Mouse (Mus musculus) myocyte (in vitro differentiated cells): ENCODE results near the gene Rmi2. TPM values are rescaled to one million over a fixed set of nuclear protein-coding genes. Genes with fewer than 3 reads are reported as not detected.
A peak's percentile ranks its signal among the peaks of the same experiment; 100 is the strongest.

Experiments
- H3K27me3 ChIP-seq: one replicate; pipeline ENCODE4 v1.6.1; 2011; ENCODE audit not compliant: control insufficient read depth, insufficient read depth, insufficient read length
- H3K36me3 ChIP-seq: one replicate; pipeline ENCODE4 v1.6.1; 2011; ENCODE audit not compliant: control insufficient read depth, insufficient read depth
- H3K4me2 ChIP-seq: one replicate; pipeline ENCODE4 v1.6.1; 2011; ENCODE audit warnings: low read depth, control low read depth
- H3K4me3 ChIP-seq: one replicate; pipeline ENCODE4 v1.5.1; 2011; ENCODE audit warnings: mild to moderate bottlenecking, control low read depth, moderate library complexity
- H3K79me2 ChIP-seq: one replicate; pipeline ENCODE4 v1.6.1; 2011; ENCODE audit not compliant: control insufficient read depth, insufficient read depth
- H3ac ChIP-seq: one replicate; pipeline ENCODE4 v1.6.1; 2011; ENCODE audit not compliant: control insufficient read depth, insufficient read length
- CEBPB ChIP-seq: IDR thresholded peaks from 2 replicates; pipeline ENCODE4 v1.6.1; 2011; ENCODE audit warnings: mild to moderate bottlenecking, moderate library complexity; ENCODE audit not compliant: poor library complexity, insufficient read depth, severe bottlenecking
- E2F4 ChIP-seq: IDR thresholded peaks from one replicate; pipeline ENCODE4 v1.6.1; 2011; ENCODE audit warnings: mild to moderate bottlenecking, control low read depth, moderate library complexity; ENCODE audit not compliant: insufficient read depth
- MAX ChIP-seq: IDR thresholded peaks from one replicate; pipeline ENCODE4 v1.6.1; 2011; ENCODE audit warnings: low read depth, mild to moderate bottlenecking, control low read depth
- MYOD1 ChIP-seq, 3 experiments: IDR thresholded peaks; one replicate each; pipeline ENCODE4 v1.6.1; 2011; ENCODE audit warnings: control low read depth in 2 of 3, low read depth in 2 of 3, mild to moderate bottlenecking in 2 of 3, moderate library complexity in 1 of 3; ENCODE audit not compliant: insufficient read length in 2 of 3, control insufficient read depth in 1 of 3
- MYOG ChIP-seq, 3 experiments: IDR thresholded peaks; one replicate each; pipeline ENCODE4 v1.6.1; 2011; ENCODE audit warnings: control low read depth in 2 of 3, low read depth in 2 of 3, mild to moderate bottlenecking in 2 of 3; ENCODE audit not compliant: insufficient read length in 2 of 3, control insufficient read depth in 1 of 3, insufficient read depth in 1 of 3
- POLR2A ChIP-seq: IDR thresholded peaks from one replicate; pipeline ENCODE4 v1.6.1; 2011; ENCODE audit warnings: low read depth, mild to moderate bottlenecking, control low read depth, moderate library complexity; ENCODE audit not compliant: insufficient read length
- POLR2AphosphoS2 ChIP-seq: IDR thresholded peaks from one replicate; pipeline ENCODE4 v1.6.1; 2011; ENCODE audit warnings: low read depth, control low read depth; ENCODE audit not compliant: insufficient read length
- REST ChIP-seq: IDR thresholded peaks from one replicate; pipeline ENCODE4 v1.6.1; 2011; ENCODE audit warnings: mild to moderate bottlenecking, control low read depth, moderate library complexity; ENCODE audit not compliant: insufficient read depth, insufficient read length
- SRF ChIP-seq: IDR thresholded peaks from one replicate; pipeline ENCODE4 v1.6.1; 2011; ENCODE audit warnings: low read depth; ENCODE audit not compliant: control insufficient read depth, insufficient read length
- TCF12 ChIP-seq: IDR thresholded peaks from one replicate; pipeline ENCODE4 v1.6.1; 2011; ENCODE audit warnings: mild to moderate bottlenecking, control low read depth; ENCODE audit not compliant: poor library complexity, insufficient read depth, severe bottlenecking
- TCF3 ChIP-seq: IDR thresholded peaks from one replicate; pipeline ENCODE4 v1.6.1; 2011; ENCODE audit warnings: low read depth, control low read depth; ENCODE audit not compliant: insufficient read length
- USF1 ChIP-seq: IDR thresholded peaks from one replicate; pipeline ENCODE4 v1.6.1; 2011; ENCODE audit warnings: low read depth, mild to moderate bottlenecking, control low read depth, moderate library complexity
- polyA plus RNA-seq: library from polyadenylated mRNA; unstranded; fragments of >200 nt; fragmentation: generic; extraction: Trizol; gene quantifications from one replicate; pipeline ENCODE4 v1.2.1, GENCODE M21; 2012; ENCODE audit warnings: missing spikeins

Gene Rmi2
- polyA plus RNA-seq, 1 experiment: 0.64 TPM

DNA sequence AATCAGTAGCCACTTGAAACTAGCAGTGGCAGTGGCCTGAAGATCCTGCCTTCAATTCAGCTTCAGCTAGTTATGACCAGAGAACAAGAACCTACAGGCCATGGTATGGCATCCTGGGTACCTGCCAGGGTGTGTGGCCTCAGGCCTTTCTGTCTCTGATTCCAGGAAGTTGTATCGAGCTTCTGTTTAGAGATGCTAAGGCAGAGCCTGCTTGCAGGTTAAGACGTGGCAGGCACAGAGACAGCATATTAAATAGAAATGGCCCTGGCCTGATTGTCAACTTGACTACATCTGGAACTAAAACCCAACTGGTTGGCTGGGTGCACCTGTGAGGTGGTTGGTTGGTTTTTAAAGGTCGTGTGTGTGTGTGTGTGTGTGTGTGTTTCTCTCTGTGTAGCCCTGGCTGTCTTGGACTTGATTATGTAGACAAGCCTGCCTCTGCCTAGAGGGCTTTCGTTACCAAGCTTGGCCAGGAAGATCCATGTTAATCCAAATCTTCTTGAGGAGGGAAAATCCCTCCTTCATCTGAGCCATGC lies 38.0 kb downstream of the Rmi2 start:
- Histone ChIP-seq H3K4me2 (no peak overlapping the region), H3K4me3 (no peak overlapping the region), H3K36me3 (no peaks in the 10 kb centered on the region)

GRCm38 (mm10) chr16:10873654-10874053 lies 38.8 kb downstream of the Rmi2 start:
- peaks cover 5% of the 10 kb centered on the region for H3K27me3 ChIP-seq
- H3K4me2 ChIP-seq: no peak overlapping the region
- H3K79me2 ChIP-seq: no peaks in the 10 kb centered on the region
- H3K36me3 ChIP-seq: no peaks in the 10 kb centered on the region
- no peak overlapping the region for H3ac ChIP-seq
- TF ChIP-seq TCF3: no peak
- TF ChIP-seq POLR2AphosphoS2: no peak
- TF ChIP-seq SRF: no peak
- TF ChIP-seq CEBPB: no peak
- no peak for TF ChIP-seq MYOD1 (IDR thresholded peaks at IDR 0.05; ENCODE audit: control insufficient read depth in 1 of 3, insufficient read length in 2 of 3, low read depth in 2 of 3)
- TF ChIP-seq REST: no peak
- TF ChIP-seq USF1: no peak
- TF ChIP-seq MYOG (IDR thresholded peaks at IDR 0.05; ENCODE audit: control insufficient read depth in 1 of 3, insufficient read depth in 1 of 3, insufficient read length in 2 of 3, low read depth in 2 of 3): no peak
- no peak for TF ChIP-seq POLR2A
- no peak for TF ChIP-seq E2F4
- no peak for TF ChIP-seq TCF12
- no peak for TF ChIP-seq MAX
- no peak overlapping the region for H3K4me3 ChIP-seq

More for the DNA sequence above, 38.0 kb downstream of the Rmi2 start:
- no peak overlapping the region for H3ac ChIP-seq
- no peaks in the 10 kb centered on the region for H3K79me2 ChIP-seq
- TF ChIP-seq MAX (no peak), MYOD1 (IDR thresholded peaks at IDR 0.05; ENCODE audit: control insufficient read depth in 1 of 3, insufficient read length in 2 of 3, low read depth in 2 of 3) (no peak), SRF (no peak), USF1 (no peak)
- peaks cover 5% of the 10 kb centered on the region for H3K27me3 ChIP-seq

- TF ChIP-seq POLR2A: no peak
- TF ChIP-seq CEBPB: no peak
- TF ChIP-seq TCF12: no peak
- TF ChIP-seq MAX: no peak
- no peak for TF ChIP-seq REST
- no peak for TF ChIP-seq USF1
- no peak for TF ChIP-seq E2F4
- no peak for TF ChIP-seq SRF
- TF ChIP-seq MYOD1 (IDR thresholded peaks at IDR 0.05; ENCODE audit: control insufficient read depth in 1 of 3, insufficient read length in 2 of 3, low read depth in 2 of 3): no peak
- no peak for TF ChIP-seq POLR2AphosphoS2
- TF ChIP-seq MYOG (IDR thresholded peaks at IDR 0.05; ENCODE audit: control insufficient read depth in 1 of 3, insufficient read depth in 1 of 3, insufficient read length in 2 of 3, low read depth in 2 of 3): no peak
- no peak for TF ChIP-seq TCF3
- Histone ChIP-seq H3ac (no peak overlapping the region), H3K27me3 (no peaks in the 10 kb centered on the region), H3K79me2 (no peaks in the 10 kb centered on the region), H3K4me3 (no peak overlapping the region), H3K36me3 (no peaks in the 10 kb centered on the region), H3K4me2 (no peak overlapping the region)
Measured at GRCm38 (mm10) chr16:10878227-10878626, 43.4 kb downstream of the Rmi2 start.

DNA sequence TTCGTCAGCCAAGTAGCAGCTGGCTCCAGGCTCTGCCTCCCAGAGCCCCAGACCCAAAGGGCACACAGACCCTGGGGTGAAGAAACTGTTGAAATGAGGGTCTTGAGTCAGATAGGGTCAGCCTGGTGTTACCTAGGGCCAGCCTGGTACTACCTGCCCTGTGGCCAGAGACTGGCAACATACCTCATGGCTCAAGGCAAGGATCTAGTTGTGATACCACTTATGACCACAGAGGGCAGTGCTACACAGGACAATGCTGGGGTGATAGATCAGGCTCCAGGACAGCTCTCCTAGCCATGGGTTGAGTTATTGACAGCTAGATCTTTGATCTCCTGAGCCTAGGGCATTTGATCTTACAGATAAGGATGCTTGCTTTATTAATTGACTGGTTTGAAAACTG lies 44.6 kb downstream of the Rmi2 start:
- TF ChIP-seq REST: no peak
- TF ChIP-seq TCF3: no peak
- no peak for TF ChIP-seq POLR2A
- no peak for TF ChIP-seq E2F4
- no peak for TF ChIP-seq TCF12
- no peak for TF ChIP-seq SRF
- TF ChIP-seq USF1: no peak
- no peak for TF ChIP-seq MAX
- no peak for TF ChIP-seq POLR2AphosphoS2
- no peak for TF ChIP-seq MYOD1 (IDR thresholded peaks at IDR 0.05; ENCODE audit: control insufficient read depth in 1 of 3, insufficient read length in 2 of 3, low read depth in 2 of 3)
- no peak for TF ChIP-seq CEBPB
- no peak for TF ChIP-seq MYOG (IDR thresholded peaks at IDR 0.05; ENCODE audit: control insufficient read depth in 1 of 3, insufficient read depth in 1 of 3, insufficient read length in 2 of 3, low read depth in 2 of 3)
- no peaks in the 10 kb centered on the region for H3K27me3 ChIP-seq
- no peak overlapping the region for H3K4me2 ChIP-seq
- no peak overlapping the region for H3ac ChIP-seq
- no peaks in the 10 kb centered on the region for H3K36me3 ChIP-seq
- H3K4me3 ChIP-seq: no peak overlapping the region
- no peaks in the 10 kb centered on the region for H3K79me2 ChIP-seq

DNA sequence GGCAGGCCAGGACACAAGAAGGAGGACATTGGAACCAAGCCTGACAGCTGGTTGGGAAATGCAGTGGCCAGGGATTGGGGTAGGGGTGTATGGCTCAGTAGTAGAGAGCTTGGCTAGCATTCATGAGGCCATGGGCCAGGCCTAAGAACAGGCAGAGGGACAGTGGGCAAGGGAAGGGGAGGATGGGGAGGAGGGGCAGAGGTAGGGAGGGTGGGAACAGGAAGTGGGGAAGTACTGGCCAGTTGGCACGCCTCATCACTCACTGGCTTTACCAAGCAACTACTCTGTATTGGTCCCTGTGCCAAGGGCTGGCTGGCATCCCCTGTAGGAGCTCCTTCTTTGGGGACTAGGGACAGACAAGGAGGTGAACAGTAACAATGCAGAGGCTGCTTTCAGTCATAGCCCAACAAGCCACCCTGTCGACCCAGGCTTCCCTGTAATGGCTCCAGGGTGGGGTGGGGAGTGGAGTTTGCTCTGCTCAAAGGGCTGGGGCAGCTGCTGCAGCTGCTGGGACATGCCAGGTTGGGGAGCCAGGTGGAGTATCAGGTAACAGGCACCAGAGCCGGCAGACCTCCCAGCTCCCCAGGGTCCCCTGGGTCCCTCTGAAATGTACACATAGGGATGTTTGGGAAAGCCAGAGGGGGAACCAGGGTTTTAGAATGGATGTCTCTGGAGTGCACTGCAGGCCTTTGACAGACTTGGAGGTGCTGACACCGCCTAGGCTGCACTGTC lies 46.5 kb downstream of the Rmi2 start:
- no peak overlapping the region for H3ac ChIP-seq
- H3K36me3 ChIP-seq: no peaks in the 10 kb centered on the region
- TF ChIP-seq POLR2A (no peak), REST (no peak), TCF3 (no peak), TCF12 (no peak), MAX (no peak), CEBPB (no peak), MYOD1 (IDR thresholded peaks at IDR 0.05; ENCODE audit: control insufficient read depth in 1 of 3, insufficient read length in 2 of 3, low read depth in 2 of 3) (peak in 1 of 3 experiments; percentile 23), USF1 (no peak), POLR2AphosphoS2 (no peak), MYOG (IDR thresholded peaks at IDR 0.05; ENCODE audit: control insufficient read depth in 1 of 3, insufficient read depth in 1 of 3, insufficient read length in 2 of 3, low read depth in 2 of 3) (peak in 1 of 3 experiments; percentile 41), E2F4 (no peak), SRF (no peak)
- H3K4me2 ChIP-seq: no peak overlapping the region
- no peak overlapping the region for H3K4me3 ChIP-seq
- H3K27me3 ChIP-seq: no peaks in the 10 kb centered on the region
- H3K79me2 ChIP-seq: no peaks in the 10 kb centered on the region
